Mouse (Mus musculus): ENCODE measurements around the gene Emilin2.

The Emilin2 gene

GRCm38 (mm10) chr17:71227128-71227895 is 84.5 kb downstream of the Emilin2 start:
- DNase-seq, result no peak

GRCm38 (mm10) chr17:71225091-71225490 is 86.7 kb downstream of the Emilin2 start:
- peak; percentile 72 to 76 for DNase-seq

- DNase-seq, result no peak
These were observed 87.3 kb downstream of the Emilin2 start for GRCm38 (mm10) chr17:71224521-71224920.

GRCm38 (mm10) chr17:71223676-71224075 is 88.1 kb downstream of the Emilin2 start:
- DNase-seq, result no peak

DNA sequence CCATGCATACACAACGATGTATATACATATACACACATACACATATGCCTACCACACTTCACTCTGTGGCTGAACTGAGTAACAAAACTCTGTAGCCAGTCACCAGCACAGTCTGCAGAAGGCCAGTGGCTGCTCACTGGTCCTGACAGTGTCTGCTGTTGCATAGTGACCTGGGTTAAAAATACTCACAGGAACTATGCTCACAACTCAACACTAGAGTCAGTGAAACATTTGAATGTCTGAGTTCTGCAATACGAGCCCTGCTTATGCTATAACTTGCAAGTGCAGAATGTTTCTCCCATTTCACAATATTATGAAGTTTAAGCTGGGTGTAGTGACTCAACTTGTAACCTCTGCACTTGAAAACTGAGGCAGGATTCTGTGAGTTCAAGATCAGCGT is 90.4 kb downstream of the Emilin2 start:
- DNase-seq, result no peak

- DNase-seq, result no peak
These were observed 94.6 kb downstream of the Emilin2 start for GRCm38 (mm10) chr17:71217111-71217685.

GRCm38 (mm10) chr17:71216263-71216662 is 95.5 kb downstream of the Emilin2 start:
- DNase-seq, result no peak

- no peak for DNase-seq
These were observed 96.4 kb downstream of the Emilin2 start for GRCm38 (mm10) chr17:71215241-71215839.

- no peak for DNase-seq
These were observed 97.1 kb downstream of the Emilin2 start for GRCm38 (mm10) chr17:71214514-71215240.

GRCm38 (mm10) chr17:71213666-71214065 is 98.1 kb downstream of the Emilin2 start:
- no peak for DNase-seq

DNA sequence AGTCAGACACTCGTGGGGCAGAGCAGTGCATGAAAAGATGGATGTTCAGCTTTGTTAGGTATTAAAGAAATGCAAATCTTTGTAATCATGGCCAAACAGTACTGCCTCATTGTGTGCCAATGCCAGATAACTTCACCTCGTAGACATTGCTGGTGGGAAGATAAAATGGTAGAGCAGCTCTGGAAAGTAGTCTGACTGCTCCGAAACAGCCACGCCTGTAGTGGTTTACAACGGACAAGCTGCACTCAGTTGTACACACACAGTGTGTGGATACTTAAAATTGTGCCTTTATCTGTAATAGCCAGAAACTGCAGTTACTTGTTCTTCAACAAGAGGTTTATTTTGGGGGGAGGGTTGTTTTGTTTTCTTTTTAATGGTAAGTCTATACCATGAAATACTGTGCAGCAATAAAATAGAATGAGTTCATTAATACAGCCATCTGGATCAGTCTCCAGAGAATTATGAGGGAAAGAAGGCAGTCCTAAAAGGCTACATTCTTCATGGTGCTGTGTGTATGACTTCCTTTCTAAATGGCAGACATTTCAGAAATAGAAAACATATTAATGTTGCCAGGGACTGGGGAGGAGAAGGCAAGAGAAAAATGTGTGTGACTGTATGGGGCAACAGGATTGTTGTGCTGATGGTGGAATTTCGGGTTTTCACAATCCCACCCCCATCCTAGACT is 99.7 kb downstream of the Emilin2 start:
- no peak for DNase-seq

- no peak for DNase-seq
These were observed 101.8 kb downstream of the Emilin2 start for GRCm38 (mm10) chr17:71209936-71210335.

GRCm38 (mm10) chr17:71208921-71209320 is 102.9 kb downstream of the Emilin2 start:
- DNase-seq, result no peak

DNA sequence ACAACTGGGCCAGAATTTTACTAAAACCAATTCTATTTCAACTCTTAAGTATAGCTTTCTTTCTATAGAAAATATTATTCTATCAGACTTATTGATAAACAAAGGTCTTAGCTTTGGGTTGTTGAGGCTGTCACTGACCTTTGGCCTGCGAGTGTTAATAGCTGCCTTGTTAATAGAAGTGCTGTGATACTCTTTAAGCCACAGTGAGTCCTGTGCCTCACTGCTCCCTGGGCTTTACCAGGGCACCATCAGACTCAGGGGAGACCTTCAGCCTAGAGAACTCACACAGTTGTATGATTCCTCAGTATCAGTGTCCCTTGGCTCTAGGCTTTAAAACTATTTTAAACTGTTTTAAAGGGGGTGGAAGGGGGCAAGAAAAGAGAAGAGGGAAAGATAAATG is 103.4 kb downstream of the Emilin2 start:
- DNase-seq, result no peak

DNA sequence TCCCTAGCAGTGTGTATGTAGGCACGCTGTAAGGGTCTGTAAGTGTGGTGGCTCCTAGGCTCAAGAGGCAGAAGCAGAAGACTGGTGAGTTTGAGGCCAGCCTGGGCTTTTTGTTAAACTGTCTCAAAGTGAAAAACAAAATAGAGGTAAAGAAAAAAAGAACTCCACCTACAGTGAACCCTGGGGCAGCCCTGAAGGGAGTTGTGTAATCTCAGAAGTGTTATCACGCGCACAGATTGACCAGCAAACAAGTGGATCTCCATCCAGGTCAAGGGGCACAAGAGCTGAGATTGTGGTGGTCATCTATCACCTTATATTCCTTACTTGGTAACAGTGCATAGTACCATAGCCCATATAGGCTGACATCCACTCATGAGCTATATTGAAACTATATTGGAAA is 104.5 kb downstream of the Emilin2 start:
- no peak for DNase-seq

GRCm38 (mm10) chr17:71206136-71206893 is 105.5 kb downstream of the Emilin2 start:
- DNase-seq, result no peak

DNA sequence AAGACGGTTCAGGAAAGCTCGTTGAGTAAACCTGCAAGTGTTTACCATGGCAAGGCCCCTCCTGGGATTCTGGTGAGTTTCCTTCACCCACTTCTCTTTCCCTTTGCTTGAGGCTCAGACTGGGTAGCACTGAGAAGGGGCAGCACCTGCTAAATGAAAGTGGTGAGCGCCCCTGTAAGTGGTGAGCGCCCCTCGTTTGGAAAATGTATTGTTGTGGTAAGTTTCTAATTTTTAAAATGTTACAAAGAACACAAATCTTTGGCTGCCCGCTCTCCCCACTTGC is 107.0 kb downstream of the Emilin2 start:
- no peak for DNase-seq

DNA sequence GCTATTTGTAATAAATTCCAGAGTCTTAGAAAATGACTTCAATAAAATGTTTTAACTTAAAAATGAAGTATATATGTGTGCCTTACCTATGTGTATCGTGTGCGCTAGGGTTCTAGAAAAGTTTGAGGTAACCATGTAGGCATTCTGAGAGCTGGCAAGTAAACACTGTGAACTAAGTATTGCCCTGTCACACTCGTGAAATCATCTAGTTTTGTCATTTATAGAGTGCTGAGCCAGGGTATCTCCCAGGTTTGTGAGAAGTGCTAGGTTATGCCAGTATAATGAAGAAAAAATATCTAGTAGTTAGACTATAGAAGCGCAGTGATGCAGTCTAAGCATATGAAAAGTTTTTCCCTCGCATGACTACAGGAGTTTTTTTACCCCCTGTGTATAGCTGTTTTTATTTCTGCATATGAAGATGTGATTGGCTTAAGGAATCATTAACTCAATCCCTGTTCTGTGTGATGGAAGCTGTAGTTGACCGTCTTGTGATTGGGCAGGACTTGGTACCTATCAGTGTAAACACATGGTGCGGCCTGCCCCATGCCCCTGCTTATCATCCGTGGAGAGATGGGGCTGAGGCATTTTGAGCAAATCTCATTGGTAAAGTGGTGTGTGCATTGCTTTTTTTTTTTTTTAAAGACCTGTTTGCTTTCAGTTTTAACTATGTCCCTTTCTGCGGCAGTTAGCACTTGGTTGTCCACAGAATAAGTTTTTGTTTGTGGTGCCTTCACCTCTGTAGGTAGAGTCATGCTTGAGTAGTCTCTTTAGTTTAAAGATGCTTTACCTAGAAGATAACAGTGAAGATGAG is 107.6 kb downstream of the Emilin2 start:
- no peak for DNase-seq

All from cerebellum, postnatal 14 days (tissue).